Mouse (Mus musculus) liver, postnatal 0 days (tissue): Measurements from ENCODE around the gene Elf2. TPM values are rescaled to one million over a fixed set of nuclear protein-coding genes. Genes with fewer than 3 reads are reported as not detected.

Experiments
- ATAC-seq: fragments of 200-750 bp; cut with Nextera tagmentation; 2 replicates; pipeline ENCODE4 v1.8.0; 2017; ENCODE audit warnings: mild to moderate bottlenecking, moderate library complexity
- DNase-seq: peaks from one replicate; pipeline ENCODE4 v3.0.0-alpha.2; 2016
- H3K27ac ChIP-seq: fragments of 300-500 bp; sonication (generic); 2 replicates; pipeline ENCODE4 v1.5.1; 2014; ENCODE audit warnings: antibody characterized with exemption, moderate library complexity, mild to moderate bottlenecking, low read depth
- H3K27me3 ChIP-seq: fragments of 300-500 bp; sonication (generic); 2 replicates; pipeline ENCODE4 v1.6.1; 2014; ENCODE audit warnings: low read length, control low read depth, mixed read lengths; ENCODE audit not compliant: insufficient read depth
- H3K36me3 ChIP-seq: fragments of 300-500 bp; sonication (generic); replicated peaks from 2 replicates; pipeline ENCODE4 v1.6.1; 2014; ENCODE audit warnings: mild to moderate bottlenecking, control low read depth, low read length, moderate library complexity, mixed read lengths; ENCODE audit not compliant: insufficient read depth
- H3K4me1 ChIP-seq: fragments of 300-500 bp; sonication (generic); 2 replicates; pipeline ENCODE4 v1.6.1; 2014; ENCODE audit warnings: antibody characterized with exemption, mild to moderate bottlenecking, control low read depth; ENCODE audit not compliant: insufficient read depth
- H3K4me2 ChIP-seq: fragments of 300-500 bp; sonication (generic); 2 replicates; pipeline ENCODE4 v1.6.1; 2014; ENCODE audit warnings: low read depth, mild to moderate bottlenecking, low read length, moderate library complexity, mixed read lengths
- H3K4me3 ChIP-seq: fragments of 300-500 bp; sonication (generic); 2 replicates; pipeline ENCODE4 v1.5.1; 2014; ENCODE audit warnings: low read depth, low read length
- H3K9ac ChIP-seq: fragments of 300-500 bp; sonication (generic); replicated peaks from 2 replicates; pipeline ENCODE4 v1.6.1; 2014; ENCODE audit warnings: mild to moderate bottlenecking, moderate library complexity
- H3K9me3 ChIP-seq: fragments of 300-500 bp; sonication (generic); 2 replicates; pipeline ENCODE4 v1.6.1; 2016; ENCODE audit warnings: mild to moderate bottlenecking, control low read depth, low read length, mixed read lengths
- CTCF ChIP-seq: sonication (generic); IDR thresholded peaks from 2 replicates; pipeline ENCODE4 v1.5.1; 2016; ENCODE audit warnings: antibody characterized with exemption, low read depth
- EP300 ChIP-seq: IDR thresholded peaks from 2 replicates; pipeline ENCODE4 v1.6.1; 2016; ENCODE audit warnings: antibody characterized with exemption, low read depth, mild to moderate bottlenecking
- whole genome bisulfite sequencing: fragments of 180-500 bp; shearing (Covaris S2); extraction: QIAGEN DNeasy Blood & Tissue Kit; methylation state at CpG from one replicate; pipeline ENCODE4 v1.1.7; 2014; ENCODE audit not compliant: insufficient replicate concordance; 5-methylcytosine and 5-hydroxymethylcytosine counted together
- polyA plus RNA-seq: library from polyadenylated mRNA; unstranded; fragments of >200 nt; fragmentation: Nextera tagmentation; extraction: Ambion mirVana; gene quantifications from 2 replicates; pipeline ENCODE4 v1.2.1, GENCODE M21; 2015

Gene Elf2
- polyA plus RNA-seq, 1 experiment from 2014 or later, result 22.1 TPM

DNA sequence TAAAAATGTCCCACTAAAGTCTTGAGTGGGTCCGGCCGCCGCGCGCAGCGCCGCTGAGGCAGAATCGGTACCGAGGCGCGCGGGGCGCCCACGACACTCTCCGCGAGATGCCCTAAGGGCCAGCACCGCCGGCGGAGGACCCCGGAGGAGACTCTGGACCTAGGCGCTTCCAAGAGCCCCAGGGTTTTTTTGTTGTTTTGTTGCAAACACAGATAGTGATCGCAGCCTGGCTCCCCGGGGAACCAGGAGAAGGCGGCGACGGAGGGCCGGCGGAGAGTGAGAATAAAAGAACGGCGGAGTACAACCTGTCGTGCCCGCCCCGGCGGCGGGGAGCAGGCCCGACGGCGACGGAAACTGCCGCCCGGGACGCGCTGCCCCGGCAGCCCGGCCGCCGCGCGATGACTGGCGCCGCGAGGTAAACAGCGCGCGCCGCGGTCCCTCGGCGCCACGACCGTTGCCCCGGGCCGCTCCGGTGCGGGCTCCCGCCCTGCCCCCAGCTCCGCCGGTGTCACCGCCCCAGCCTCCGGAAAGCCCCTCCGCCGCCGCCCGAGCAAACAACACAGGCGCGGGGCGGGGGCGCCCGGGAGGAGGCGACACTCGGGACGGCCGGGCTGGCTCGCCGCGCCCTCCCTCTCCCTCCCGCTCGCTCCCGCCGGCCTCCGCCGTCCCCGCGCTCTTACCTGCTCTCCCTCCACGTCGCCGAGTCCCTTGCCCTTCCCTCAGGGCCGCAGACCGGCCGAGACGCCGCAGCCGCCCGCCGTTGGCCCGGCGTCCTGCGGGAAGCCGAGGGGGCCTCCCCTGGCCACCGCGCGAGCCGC is 520 bp downstream of the Elf2 start:
- H3K36me3 ChIP-seq, result no peaks in the 10 kb centered on the region
- ATAC-seq, result peak; percentile 54
- under 1% methylated on average over 90 of the region's 113 CpGs for WGBS
- H3K4me2 ChIP-seq, result peak overlapping the region; percentile 100
- H3K27me3 ChIP-seq, result no peaks in the 10 kb centered on the region
- TF ChIP-seq CTCF, result no peak
- TF ChIP-seq EP300, result no peak
- peak; percentile 71 for DNase-seq
- H3K9me3 ChIP-seq, result peaks cover 3% of the 10 kb centered on the region; the same call in 1 of the 2 replicates
- H3K9ac ChIP-seq, result peak overlapping the region; percentile 84
- peak overlapping the region; percentile 99 for H3K27ac ChIP-seq
- peaks cover 13% of the 10 kb centered on the region for H3K4me1 ChIP-seq
- peak overlapping the region; percentile 95 for H3K4me3 ChIP-seq

- 2% methylated on average over 9 of the region's 9 CpGs for WGBS
- TF ChIP-seq CTCF (no peak), EP300 (no peak)
- Histone ChIP-seq H3K27ac (peak overlapping the region; percentile 99), H3K4me2 (peak overlapping the region; percentile 100), H3K9ac (peak overlapping the region; percentile 84), H3K4me1 (peaks cover 13% of the 10 kb centered on the region), H3K4me3 (peak overlapping the region; percentile 95), H3K36me3 (no peaks in the 10 kb centered on the region), H3K9me3 (peaks cover 3% of the 10 kb centered on the region; the same call in 1 of the 2 replicates), H3K27me3 (no peaks in the 10 kb centered on the region)
- DNase-seq, result no peak
- no peak for ATAC-seq
Observed at GRCm38 (mm10) chr3:51339378-51339733, 1.1 kb downstream of the Elf2 start.

DNA sequence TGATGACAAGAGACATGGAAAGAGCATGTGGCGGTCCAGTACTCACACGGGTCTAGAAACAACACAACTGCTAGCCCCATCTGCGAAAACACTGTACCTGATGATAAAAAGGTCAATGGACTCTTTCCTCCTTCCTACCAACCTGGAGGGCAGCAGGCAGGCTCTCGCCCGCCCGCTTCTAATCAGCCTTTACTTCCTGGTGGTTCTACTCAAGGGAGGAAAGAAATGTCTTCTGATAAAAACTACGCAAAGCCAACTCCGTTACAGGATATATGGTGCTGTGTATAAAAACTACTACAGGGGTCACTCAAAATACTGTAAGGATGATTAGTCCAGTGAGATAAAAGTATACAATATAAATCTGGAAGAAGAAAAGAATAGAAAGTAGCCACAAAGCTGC is 5.1 kb downstream of the Elf2 start:
- H3K4me1 ChIP-seq, result peaks cover 17% of the 10 kb centered on the region
- DNase-seq (no peak), ATAC-seq (no peak)
- 0 out of 2 replicates have a peak overlapping the region, but pooled peaks have one; percentile 23 for H3K27ac ChIP-seq
- peak overlapping the region; percentile 28 for H3K4me2 ChIP-seq
- H3K4me3 ChIP-seq, result no peak overlapping the region
- no peaks in the 10 kb centered on the region for H3K27me3 ChIP-seq
- WGBS, result 63% methylated on average over 8 of the region's 8 CpGs
- H3K36me3 ChIP-seq, result no peaks in the 10 kb centered on the region
- no peak for TF ChIP-seq CTCF
- TF ChIP-seq EP300, result no peak
- no peaks in the 10 kb centered on the region for H3K9me3 ChIP-seq
- no peak overlapping the region for H3K9ac ChIP-seq

GRCm38 (mm10) chr3:51333950-51334349 is 6.5 kb downstream of the Elf2 start:
- Histone ChIP-seq H3K27ac (no peak overlapping the region), H3K4me3 (no peak overlapping the region), H3K36me3 (no peaks in the 10 kb centered on the region), H3K9ac (no peak overlapping the region), H3K9me3 (no peaks in the 10 kb centered on the region), H3K27me3 (no peaks in the 10 kb centered on the region), H3K4me1 (peaks cover 17% of the 10 kb centered on the region), H3K4me2 (peak overlapping the region; percentile 60; the same call in 1 of the 2 replicates)
- ATAC-seq, result no peak
- DNase-seq, result no peak
- WGBS, result 71% methylated on average over 6 of the region's 6 CpGs
- TF ChIP-seq EP300, result no peak
- no peak for TF ChIP-seq CTCF

DNA sequence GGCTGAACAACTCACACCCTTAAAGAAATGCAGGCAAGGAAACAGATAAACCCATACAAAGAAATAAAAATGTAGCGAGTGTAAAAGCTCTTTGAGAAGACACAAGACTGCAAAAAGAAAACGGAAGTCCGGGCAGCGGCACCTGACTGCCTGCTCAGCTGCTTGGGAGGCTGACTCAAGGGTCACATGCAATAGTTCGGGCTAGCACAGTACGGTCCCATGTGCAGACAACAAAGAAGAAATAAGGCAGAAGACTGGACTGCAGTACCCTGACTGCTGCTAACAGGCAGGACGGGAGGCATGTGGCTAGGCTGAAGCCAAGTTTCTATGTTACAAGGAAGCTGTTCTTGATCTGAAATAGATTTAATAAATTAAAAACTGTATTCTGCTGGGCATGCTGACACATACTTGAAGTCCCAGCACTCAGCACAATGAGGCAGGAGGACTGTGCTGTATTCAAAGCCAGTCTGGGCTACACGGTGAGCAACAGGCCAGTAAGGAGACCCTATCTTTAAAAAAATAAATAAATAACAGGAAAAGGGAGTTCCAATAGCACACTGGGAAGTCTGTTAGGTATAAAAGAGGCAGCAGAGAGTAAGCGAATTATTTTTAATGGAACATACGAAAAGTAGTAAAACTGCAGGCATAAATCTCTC is 7.1 kb downstream of the Elf2 start:
- H3K27me3 ChIP-seq, result no peaks in the 10 kb centered on the region
- 50% methylated on average over 10 of the region's 10 CpGs for WGBS
- H3K4me2 ChIP-seq, result peak overlapping the region; percentile 60
- H3K9me3 ChIP-seq, result no peaks in the 10 kb centered on the region
- H3K36me3 ChIP-seq, result no peaks in the 10 kb centered on the region
- DNase-seq (peak; percentile 49), ATAC-seq (peak; percentile 70)
- H3K27ac ChIP-seq, result peak overlapping the region; percentile 71; the same call in 1 of the 2 replicates
- 0 out of 2 replicates have a peak overlapping the region, but pooled peaks have one; percentile 5 for H3K4me3 ChIP-seq
- H3K4me1 ChIP-seq, result peaks cover 17% of the 10 kb centered on the region
- H3K9ac ChIP-seq, result no peak overlapping the region; the same call in 1 of the 2 replicates
- TF ChIP-seq CTCF (no peak), EP300 (no peak)

- H3K27me3 ChIP-seq, result no peaks in the 10 kb centered on the region
- DNase-seq, result no peak
- no peak overlapping the region for H3K27ac ChIP-seq
- H3K9ac ChIP-seq, result no peak overlapping the region
- WGBS, result 89% methylated on average over 14 of the region's 14 CpGs
- ATAC-seq, result no peak
- peaks cover 4% of the 10 kb centered on the region for H3K36me3 ChIP-seq
- peaks cover 4% of the 10 kb centered on the region; the same call in 1 of the 2 replicates for H3K9me3 ChIP-seq
- H3K4me1 ChIP-seq, result peaks cover 8% of the 10 kb centered on the region; the same call in 1 of the 2 replicates
- H3K4me2 ChIP-seq, result no peak overlapping the region
- TF ChIP-seq EP300 (no peak), CTCF (no peak)
- H3K4me3 ChIP-seq, result no peak overlapping the region
Observed at GRCm38 (mm10) chr3:51330086-51330485, 10.4 kb downstream of the Elf2 start.
